13 mouse cellular contexts compared by ENCODE assay signal in genomic region chr2:164452000-164452676, GRCm38 (mm10). TPM values are rescaled to one million over a fixed set of nuclear protein-coding genes. Genes with fewer than 3 reads are reported as not detected.
A peak's percentile ranks its signal among the peaks of the same experiment; 100 is the strongest.
DNase-seq lines count a peak whose midpoint lies in the region; ATAC-seq and TF ChIP-seq lines count a peak whose summit lies in the region.
"Had no signal": no experiment of that assay in that cellular context is flagged by ENCODE, and none has a peak within 500 bp of the region (broad histone marks: within the 10 kb centered on the region; RNA-seq: fewer than 3 reads in every experiment).

No protein-coding gene starts in this region.

- H3K4me2 ChIP-seq in kidney, postnatal 0 days (ENCODE audit: low read length): no peak overlapping the region
- no peak overlapping the region for H3K4me2 ChIP-seq in hindbrain, postnatal 0 days (ENCODE audit: low read depth, low read length)

- intact Hi-C loops in heart, postnatal 36 days (cut with DNase I): no loop called here

- peaks cover 13% of the 10 kb centered on the region for H3K4me1 ChIP-seq in kidney, postnatal 0 days (replicated peaks; ENCODE audit: insufficient read depth, low read length)
- no peaks in the 10 kb centered on the region; the same call in 1 of the 2 replicates for H3K4me1 ChIP-seq in hindbrain, postnatal 0 days (ENCODE audit: insufficient read depth, low read length)

- 55% methylated on average over 12 of the region's 13 CpGs for WGBS in kidney, postnatal 0 days
- WGBS in hindbrain, postnatal 0 days: 42% methylated on average over 13 of the region's 13 CpGs

- no peak for ATAC-seq in kidney, postnatal 0 days (replicated peaks; ENCODE audit: low FRiP score, low read depth)
- no peak for ATAC-seq in megakaryocyte, adult 5-6 weeks (ENCODE audit: poor library complexity, severe bottlenecking)
- no peak for ATAC-seq in hindbrain, postnatal 0 days

- H3K27me3 ChIP-seq in kidney, postnatal 0 days (ENCODE audit: insufficient read depth, low read length): no peaks in the 10 kb centered on the region
- H3K27me3 ChIP-seq in hindbrain, postnatal 0 days (ENCODE audit: insufficient read depth, low read length): no peaks in the 10 kb centered on the region

- no peaks in the 10 kb centered on the region for H3K36me3 ChIP-seq in kidney, postnatal 0 days (ENCODE audit: insufficient read depth, low read length)
- no peaks in the 10 kb centered on the region for H3K36me3 ChIP-seq in hindbrain, postnatal 0 days (ENCODE audit: insufficient read depth, low read length)

- no peak for DNase-seq in kidney, postnatal 0 days (ENCODE audit: low spot score)
- DNase-seq in kidney, adult 9 months: no peak
- peak; percentile 96 for DNase-seq in heart, adult 11 months
- peak; percentile 67 to 73 for DNase-seq in heart, postnatal 36 days
- DNase-seq in mesoderm, embryonic 11.5 days (ENCODE audit: low read depth, low spot score): peak; percentile 46
- no peak for DNase-seq in hindbrain, postnatal 0 days (ENCODE audit: low spot score)
- no peak for DNase-seq in gastrocnemius, postnatal 4 days (ENCODE audit: low spot score in 2 of 2)
- DNase-seq: right cerebral cortex, postnatal 25 days had no signal

- no peaks in the 10 kb centered on the region for H3K9me3 ChIP-seq in kidney, postnatal 0 days (replicated peaks; ENCODE audit: low read length)
- no peaks in the 10 kb centered on the region for H3K9me3 ChIP-seq in hindbrain, postnatal 0 days (ENCODE audit: low read length)

- H3K9ac ChIP-seq in kidney, postnatal 0 days (ENCODE audit: low read depth, low read length): no peak overlapping the region
- no peak overlapping the region for H3K9ac ChIP-seq in hindbrain, postnatal 0 days (replicated peaks; ENCODE audit: low read length)
- H3K9ac ChIP-seq: liver, embryonic 14.5 days had no signal

- H3K27ac ChIP-seq in kidney, postnatal 0 days: no peak overlapping the region
- no peak overlapping the region for H3K27ac ChIP-seq in hindbrain, postnatal 0 days
- H3K27ac ChIP-seq: liver, embryonic 14.5 days had no signal

- no peak overlapping the region for H3K4me3 ChIP-seq in kidney, postnatal 0 days (replicated peaks; ENCODE audit: low read depth, low read length)
- H3K4me3 ChIP-seq in hindbrain, postnatal 0 days (ENCODE audit: low read length): no peak overlapping the region
- H3K4me3 ChIP-seq: erythroblast, embryonic 14.5 days had no signal

- TF ChIP-seq CTCF in kidney, postnatal 0 days (IDR thresholded peaks at IDR 0.05; ENCODE audit: low read depth): peak; percentile 11; the same call in 1 of the 2 replicates
- TF ChIP-seq CTCF in hindbrain, postnatal 0 days (IDR thresholded peaks at IDR 0.05; ENCODE audit: low read depth): no peak

RNA-seq across cellular contexts. Expression of gene Sys1, which starts 4.6 kb away (rescaled TPM):
- 83.0 and 83.1 TPM in 2 replicates for polyA plus RNA-seq in kidney, postnatal 0 days (2015; fragmentation: Nextera tagmentation; extraction: Ambion mirVana)
- total RNA-seq in heart, postnatal 36 days (2021): 10 to 100 TPM; 23.0 to 24.6 TPM
- total RNA-seq in megakaryocyte, adult 5-6 weeks (2015): 50.9 and 52.3 TPM in 2 replicates
- total RNA-seq in megakaryocyte, adult 5-6 weeks (2017): 14.9 and 20.2 TPM in 2 replicates
- 165 and 315 TPM in 2 replicates for total RNA-seq in hindbrain, postnatal 0 days (2014; rRNA removed)
- 108 and 113 TPM in 2 replicates for polyA plus RNA-seq in hindbrain, postnatal 0 days (2015; fragmentation: Nextera tagmentation; extraction: Ambion mirVana)
- 10 to 100 TPM; 20.8 to 22.2 TPM for total RNA-seq in gastrocnemius, postnatal 4 days (2021)

RNA-seq across cellular contexts. Expression of gene Sdc4, which starts 8.5 kb away (rescaled TPM):
- polyA plus RNA-seq in kidney, postnatal 0 days (2015; fragmentation: Nextera tagmentation; extraction: Ambion mirVana): 183 and 227 TPM in 2 replicates
- total RNA-seq in heart, postnatal 36 days (2021): 10 to 100 TPM; 20.6 to 20.7 TPM
- total RNA-seq in megakaryocyte, adult 5-6 weeks (2015): 0.76 and 0.82 TPM in 2 replicates
- total RNA-seq in megakaryocyte, adult 5-6 weeks (2017): 0.49 and 0.88 TPM in 2 replicates
- 31.1 and 34.1 TPM in 2 replicates for total RNA-seq in hindbrain, postnatal 0 days (2014; rRNA removed)
- polyA plus RNA-seq in hindbrain, postnatal 0 days (2015; fragmentation: Nextera tagmentation; extraction: Ambion mirVana): 36.7 and 39.5 TPM in 2 replicates
- 10 to 100 TPM; 58.1 to 60.1 TPM for total RNA-seq in gastrocnemius, postnatal 4 days (2021)

RNA-seq across cellular contexts. Expression of gene Gm20458, which starts 8.6 kb away (rescaled TPM):
- 22.8 and 23.3 TPM in 2 replicates for polyA plus RNA-seq in kidney, postnatal 0 days (2015; fragmentation: Nextera tagmentation; extraction: Ambion mirVana)
- 1 to 10 TPM; 7.6 to 7.7 TPM for total RNA-seq in heart, postnatal 36 days (2021)
- total RNA-seq in megakaryocyte, adult 5-6 weeks (2015): not detected in 2 replicates
- not detected in 2 replicates for total RNA-seq in megakaryocyte, adult 5-6 weeks (2017)
- 34.4 and 36.9 TPM in 2 replicates for total RNA-seq in hindbrain, postnatal 0 days (2014; rRNA removed)
- 9.6 and 10.8 TPM in 2 replicates for polyA plus RNA-seq in hindbrain, postnatal 0 days (2015; fragmentation: Nextera tagmentation; extraction: Ambion mirVana)
- 1 to 10 TPM in 1 of 2 experiments, under 1 TPM in 1; 0.96 to 1.9 TPM for total RNA-seq in gastrocnemius, postnatal 4 days (2021)
- total RNA-seq: hematopoietic stem cell, adult 5-6 weeks had no signal
- polyA plus RNA-seq: erythroblast, embryonic 14.5 days had no signal

RNA-seq across cellular contexts. Expression of gene Trp53tg5, which starts 21.4 kb away (rescaled TPM):
- polyA plus RNA-seq in kidney, postnatal 0 days (2015; fragmentation: Nextera tagmentation; extraction: Ambion mirVana): not detected in 2 replicates
- not detected for total RNA-seq in heart, postnatal 36 days (2021)
- not detected in 2 replicates for total RNA-seq in megakaryocyte, adult 5-6 weeks (2015)
- total RNA-seq in megakaryocyte, adult 5-6 weeks (2017): not detected in 2 replicates
- total RNA-seq in hindbrain, postnatal 0 days (2014; rRNA removed): not detected in 2 replicates
- polyA plus RNA-seq in hindbrain, postnatal 0 days (2015; fragmentation: Nextera tagmentation; extraction: Ambion mirVana): not detected in 2 replicates
- total RNA-seq in gastrocnemius, postnatal 4 days (2021): not detected
- total RNA-seq: hematopoietic stem cell, adult 5-6 weeks had no signal
- polyA plus RNA-seq: erythroblast, embryonic 14.5 days; large intestine, adult 2 months; liver, embryonic 14.5 days had no signal

RNA-seq across cellular contexts. Expression of gene Dbndd2, which starts 33.8 kb away (rescaled TPM):
- polyA plus RNA-seq in kidney, postnatal 0 days (2015; fragmentation: Nextera tagmentation; extraction: Ambion mirVana): 22.5 and 23.3 TPM in 2 replicates
- total RNA-seq in heart, postnatal 36 days (2021): 10 to 100 TPM; 14.3 to 15.8 TPM
- total RNA-seq in megakaryocyte, adult 5-6 weeks (2015): 3.2 and 7.9 TPM in 2 replicates
- 1.4 and 2.0 TPM in 2 replicates for total RNA-seq in megakaryocyte, adult 5-6 weeks (2017)
- 29.5 and 30.9 TPM in 2 replicates for total RNA-seq in hindbrain, postnatal 0 days (2014; rRNA removed)
- 37.2 and 38.0 TPM in 2 replicates for polyA plus RNA-seq in hindbrain, postnatal 0 days (2015; fragmentation: Nextera tagmentation; extraction: Ambion mirVana)
- 10 to 100 TPM; 13.5 to 15.7 TPM for total RNA-seq in gastrocnemius, postnatal 4 days (2021)
- total RNA-seq: hematopoietic stem cell, adult 5-6 weeks had no signal

Comparison
In these comparisons a context has a peak if more than half of its experiments do, and no peak if none do; other contexts are left out.
1. DNase-seq: peak in heart, adult 11 months (single experiment), heart, postnatal 36 days (2 of 2) and mesoderm, embryonic 11.5 days (single experiment); none in kidney, postnatal 0 days (single experiment), kidney, adult 9 months (single experiment), hindbrain, postnatal 0 days (single experiment) and gastrocnemius, postnatal 4 days (0 of 2).
2. RNA of gene Sdc4, which starts 8.5 kb away (total RNA-seq): 58.1 to 60.1 TPM in gastrocnemius, postnatal 4 days, 31.1 to 34.1 TPM in hindbrain, postnatal 0 days and 20.6 to 20.7 TPM in heart, postnatal 36 days; 0.49 to 0.88 TPM in megakaryocyte, adult 5-6 weeks; every median in the first group is over 10 times any median in the second.